Mouse (Mus musculus) liver, embryonic 16.5 days (tissue): ENCODE results near the gene Ryr2. TPM values are rescaled to one million over a fixed set of nuclear protein-coding genes. Genes with fewer than 3 reads are reported as not detected.

Experiments
- ATAC-seq: fragments of 200-750 bp; cut with Nextera tagmentation; 2 replicates; pipeline ENCODE4 v1.8.0; 2017; ENCODE audit warnings: low read depth, mild to moderate bottlenecking, moderate number of reproducible peaks, moderate library complexity
- H3K27ac ChIP-seq: fragments of 300-500 bp; sonication (generic); 2 replicates; pipeline ENCODE4 v1.5.1; 2014; ENCODE audit warnings: mild to moderate bottlenecking, low read length
- H3K27me3 ChIP-seq: fragments of 300-500 bp; sonication (generic); 2 replicates; pipeline ENCODE4 v1.6.1; 2014; ENCODE audit warnings: low read depth, low read length, mixed read lengths; ENCODE audit not compliant: control insufficient read depth, insufficient read depth
- H3K36me3 ChIP-seq: fragments of 300-500 bp; sonication (generic); 2 replicates; pipeline ENCODE4 v1.6.1; 2014; ENCODE audit warnings: mild to moderate bottlenecking; ENCODE audit not compliant: control insufficient read depth, insufficient read depth
- H3K4me1 ChIP-seq: fragments of 300-500 bp; sonication (generic); 2 replicates; pipeline ENCODE4 v1.6.1; 2014; ENCODE audit warnings: low read depth, low read length, mixed read lengths; ENCODE audit not compliant: control insufficient read depth
- H3K4me2 ChIP-seq: fragments of 300-500 bp; sonication (generic); 2 replicates; pipeline ENCODE4 v1.6.1; 2014; ENCODE audit warnings: low read depth, low read length, mixed read lengths
- H3K4me3 ChIP-seq: fragments of 300-500 bp; sonication (generic); 2 replicates; pipeline ENCODE4 v1.5.1; 2014; ENCODE audit warnings: low read depth, mild to moderate bottlenecking, low read length
- H3K9ac ChIP-seq: fragments of 300-500 bp; sonication (generic); 2 replicates; pipeline ENCODE4 v1.6.1; 2014; ENCODE audit warnings: low read depth, low read length
- H3K9me3 ChIP-seq: fragments of 300-500 bp; sonication (generic); replicated peaks from 2 replicates; pipeline ENCODE4 v1.6.1; 2016; ENCODE audit warnings: low read length; ENCODE audit not compliant: control insufficient read depth
- WGBS: fragments of 180-500 bp; shearing (Covaris S2); extraction: QIAGEN DNeasy Blood & Tissue Kit; methylation state at CpG from one replicate; pipeline ENCODE4 v1.1.7; 2014; ENCODE audit not compliant: insufficient replicate concordance; 5-methylcytosine and 5-hydroxymethylcytosine counted together
- polyA plus RNA-seq: library from polyadenylated mRNA; unstranded; fragments of >200 nt; fragmentation: Nextera tagmentation; extraction: Ambion mirVana; gene quantifications from 2 replicates; pipeline ENCODE4 v1.2.1, GENCODE M21; 2015

The Ryr2 gene
- polyA plus RNA-seq, 1 experiment from 2014 or later = 0.24 TPM

GRCm38 (mm10) chr13:11636383-11636782 lies 470.4 kb downstream of the Ryr2 start:
- WGBS = 63% methylated on average over 5 of the region's 5 CpGs
- no peak overlapping the region for H3K4me3 ChIP-seq
- ATAC-seq = no peak
- H3K27me3 ChIP-seq = no peaks in the 10 kb centered on the region
- no peaks in the 10 kb centered on the region for H3K4me1 ChIP-seq
- no peak overlapping the region for H3K9ac ChIP-seq
- H3K4me2 ChIP-seq = no peak overlapping the region
- H3K27ac ChIP-seq = no peak overlapping the region
- H3K9me3 ChIP-seq = no peaks in the 10 kb centered on the region
- no peaks in the 10 kb centered on the region for H3K36me3 ChIP-seq

GRCm38 (mm10) chr13:11624513-11624912 lies 482.2 kb downstream of the Ryr2 start:
- Histone ChIP-seq H3K36me3 (no peaks in the 10 kb centered on the region), H3K4me2 (no peak overlapping the region), H3K27ac (no peak overlapping the region), H3K9ac (no peak overlapping the region), H3K27me3 (no peaks in the 10 kb centered on the region), H3K9me3 (no peaks in the 10 kb centered on the region), H3K4me1 (no peaks in the 10 kb centered on the region), H3K4me3 (no peak overlapping the region)
- WGBS = 59% methylated on average over 7 of the region's 7 CpGs
- no peak for ATAC-seq

- Histone ChIP-seq H3K4me1 (no peaks in the 10 kb centered on the region), H3K4me2 (no peak overlapping the region), H3K27ac (no peak overlapping the region), H3K27me3 (no peaks in the 10 kb centered on the region), H3K9me3 (no peaks in the 10 kb centered on the region), H3K36me3 (no peaks in the 10 kb centered on the region), H3K9ac (no peak overlapping the region), H3K4me3 (no peak overlapping the region)
- WGBS = 66% methylated on average over 9 of the region's 9 CpGs
- ATAC-seq = no peak
Measured at GRCm38 (mm10) chr13:11595431-11595830, 511.3 kb downstream of the Ryr2 start.

GRCm38 (mm10) chr13:11585283-11585682 lies 521.5 kb downstream of the Ryr2 start:
- no peaks in the 10 kb centered on the region for H3K4me1 ChIP-seq
- no peak overlapping the region for H3K4me3 ChIP-seq
- no peaks in the 10 kb centered on the region for H3K27me3 ChIP-seq
- no peak overlapping the region for H3K27ac ChIP-seq
- ATAC-seq = no peak
- H3K9ac ChIP-seq = no peak overlapping the region
- H3K9me3 ChIP-seq = no peaks in the 10 kb centered on the region
- no peak overlapping the region for H3K4me2 ChIP-seq
- 21% methylated on average over 7 of the region's 7 CpGs for WGBS
- H3K36me3 ChIP-seq = no peaks in the 10 kb centered on the region

- no peaks in the 10 kb centered on the region for H3K4me1 ChIP-seq
- H3K9ac ChIP-seq = no peak overlapping the region
- H3K9me3 ChIP-seq = no peaks in the 10 kb centered on the region
- no peak overlapping the region for H3K27ac ChIP-seq
- no peak overlapping the region for H3K4me2 ChIP-seq
- no peak overlapping the region for H3K4me3 ChIP-seq
- WGBS = 33% methylated on average over 2 of the region's 2 CpGs
- ATAC-seq = no peak
- H3K36me3 ChIP-seq = no peaks in the 10 kb centered on the region
- no peaks in the 10 kb centered on the region for H3K27me3 ChIP-seq
Measured at GRCm38 (mm10) chr13:11572552-11572951, 534.2 kb downstream of the Ryr2 start.

GRCm38 (mm10) chr13:11567376-11567775 lies 539.4 kb downstream of the Ryr2 start:
- H3K36me3 ChIP-seq = no peaks in the 10 kb centered on the region
- H3K9me3 ChIP-seq = no peaks in the 10 kb centered on the region
- no peak overlapping the region for H3K4me2 ChIP-seq
- H3K4me3 ChIP-seq = no peak overlapping the region
- H3K27me3 ChIP-seq = no peaks in the 10 kb centered on the region
- no peaks in the 10 kb centered on the region for H3K4me1 ChIP-seq
- ATAC-seq = no peak
- no peak overlapping the region for H3K9ac ChIP-seq
- H3K27ac ChIP-seq = no peak overlapping the region

GRCm38 (mm10) chr13:11566486-11566885 lies 540.3 kb downstream of the Ryr2 start:
- Histone ChIP-seq H3K4me3 (no peak overlapping the region), H3K36me3 (no peaks in the 10 kb centered on the region), H3K27me3 (no peaks in the 10 kb centered on the region), H3K4me2 (no peak overlapping the region), H3K9ac (no peak overlapping the region), H3K4me1 (no peaks in the 10 kb centered on the region), H3K27ac (no peak overlapping the region), H3K9me3 (no peaks in the 10 kb centered on the region)
- ATAC-seq = no peak
- 54% methylated on average over 9 of the region's 9 CpGs for WGBS

GRCm38 (mm10) chr13:11563224-11564024 lies 543.3 kb downstream of the Ryr2 start:
- ATAC-seq = no peak
- Histone ChIP-seq H3K36me3 (no peaks in the 10 kb centered on the region), H3K4me1 (no peaks in the 10 kb centered on the region), H3K4me3 (no peak overlapping the region), H3K4me2 (no peak overlapping the region), H3K9ac (no peak overlapping the region), H3K27ac (no peak overlapping the region), H3K27me3 (no peaks in the 10 kb centered on the region), H3K9me3 (no peaks in the 10 kb centered on the region)
- 10% methylated on average over 1 of the region's 1 CpGs for WGBS

- Histone ChIP-seq H3K4me2 (no peak overlapping the region), H3K27ac (no peak overlapping the region), H3K9ac (no peak overlapping the region), H3K27me3 (no peaks in the 10 kb centered on the region), H3K4me1 (no peaks in the 10 kb centered on the region), H3K9me3 (no peaks in the 10 kb centered on the region), H3K36me3 (no peaks in the 10 kb centered on the region), H3K4me3 (no peak overlapping the region)
- ATAC-seq = no peak
- WGBS = 67% methylated on average over 3 of the region's 3 CpGs
Measured at GRCm38 (mm10) chr13:11549644-11550043, 557.1 kb downstream of the Ryr2 start.
